Mouse (Mus musculus) C2C12 (cell line): ENCODE data around the gene Skiv2l. TPM values are rescaled to one million over a fixed set of nuclear protein-coding genes. Genes with fewer than 3 reads are reported as not detected.

ENCODE experiments used
- H3K27me3 ChIP-seq: one replicate; pipeline ENCODE4 v1.6.1; 2011; ENCODE audit not compliant: control insufficient read depth, insufficient read depth, insufficient read length
- H3K36me3 ChIP-seq: one replicate; pipeline ENCODE4 v1.6.1; 2011; ENCODE audit not compliant: control insufficient read depth, insufficient read depth
- H3K4me3 ChIP-seq: one replicate; pipeline ENCODE4 v1.5.1; 2011; ENCODE audit warnings: mild to moderate bottlenecking, control low read depth; ENCODE audit not compliant: poor library complexity, insufficient read depth, severe bottlenecking
- H3K79me2 ChIP-seq: one replicate; pipeline ENCODE4 v1.6.1; 2011; ENCODE audit not compliant: control insufficient read depth, insufficient read depth
- H3K79me3 ChIP-seq: one replicate; pipeline ENCODE4 v1.6.1; 2011; ENCODE audit warnings: low read depth, control low read depth
- H3ac ChIP-seq: one replicate; pipeline ENCODE3; 2011; ENCODE audit warnings: low read depth; ENCODE audit not compliant: control insufficient read depth, insufficient read length
- CEBPB ChIP-seq: IDR thresholded peaks from one replicate; pipeline ENCODE4 v1.6.1; 2011; ENCODE audit warnings: low read depth, mild to moderate bottlenecking, control low read depth, moderate library complexity
- CTCF ChIP-seq: IDR thresholded peaks from one replicate; pipeline ENCODE4 v1.5.1; 2011; ENCODE audit not compliant: control insufficient read depth, insufficient read depth, insufficient read length
- FOSL1 ChIP-seq: IDR thresholded peaks from one replicate; pipeline ENCODE4 v1.8.0; 2011; ENCODE audit warnings: mild to moderate bottlenecking, low read length; ENCODE audit not compliant: poor library complexity, insufficient read depth, severe bottlenecking
- MAX ChIP-seq: IDR thresholded peaks from one replicate; pipeline ENCODE4 v1.6.1; 2011; ENCODE audit warnings: mild to moderate bottlenecking, control low read depth
- MYOD1 ChIP-seq: IDR thresholded peaks from one replicate; pipeline ENCODE4 v1.6.1; 2011; ENCODE audit warnings: low read depth; ENCODE audit not compliant: control insufficient read depth, insufficient read length
- MYOG ChIP-seq: IDR thresholded peaks from one replicate; pipeline ENCODE4 v1.6.1; 2011; ENCODE audit not compliant: control insufficient read depth, insufficient read length; ENCODE audit errors: extremely low read depth
- USF1 ChIP-seq: IDR thresholded peaks from one replicate; pipeline ENCODE4 v1.6.1; 2011; ENCODE audit warnings: low read depth, mild to moderate bottlenecking, control low read depth, moderate library complexity
- microRNA-seq: library from miRNA; unstranded; fragments of <30 nt; microRNA quantifications from one replicate; pipeline ENCODE4, GENCODE M21; 2019; ENCODE audit warnings: borderline microRNAs expressed
- polyA plus RNA-seq: library from polyadenylated mRNA; unstranded; fragments of >200 nt; fragmentation: generic; extraction: Trizol; gene quantifications from one replicate; pipeline ENCODE4 v1.2.1, GENCODE M21; 2012; ENCODE audit warnings: missing spikeins

The Skiv2l gene
- polyA plus RNA-seq, 1 experiment = 28.1 TPM

GRCm38 (mm10) chr17:34795633-34796032, 54.4 kb downstream of the Skiv2l start:
- Histone ChIP-seq H3K4me3 (no peak overlapping the region), H3K27me3 (peaks cover 8% of the 10 kb centered on the region), H3K79me3 (no peaks in the 10 kb centered on the region), H3K79me2 (no peaks in the 10 kb centered on the region), H3K36me3 (no peaks in the 10 kb centered on the region), H3ac (no peak overlapping the region)
- TF ChIP-seq MYOD1 (no peak), MAX (no peak), CEBPB (no peak), USF1 (no peak), CTCF (no peak), MYOG (no peak), FOSL1 (no peak)

- H3ac ChIP-seq = no peak overlapping the region
- no peaks in the 10 kb centered on the region for H3K36me3 ChIP-seq
- TF ChIP-seq CEBPB = no peak
- no peak for TF ChIP-seq MAX
- TF ChIP-seq FOSL1 = no peak
- H3K4me3 ChIP-seq = no peak overlapping the region
- H3K27me3 ChIP-seq = peaks cover 7% of the 10 kb centered on the region
- no peaks in the 10 kb centered on the region for H3K79me2 ChIP-seq
- no peaks in the 10 kb centered on the region for H3K79me3 ChIP-seq
Measured at GRCm38 (mm10) chr17:34795016-34795415, 55.0 kb downstream of the Skiv2l start.

Small RNA genes within 50 kb of the gene (microRNA-seq; reads per million reads assigned to microRNA genes)
- gene Mir6970 (not detected), gene Mir6971 (1.5 reads per million, percentile 33 among the genes with 10 or more reads in this experiment), gene Mir6972 (not detected)

Other genes with a start within 250 kb of the Skiv2l start
- gene Rnf5, start 246.5 kb downstream of the Skiv2l start, polyA plus RNA-seq = 37.1 TPM
- gene Agpat1, start 245.9 kb downstream of the Skiv2l start, polyA plus RNA-seq = 73.9 TPM
- gene Egfl8, start 234.2 kb downstream of the Skiv2l start, polyA plus RNA-seq = 0.22 TPM
- 12.7 TPM for gene Ppt2, start 221.7 kb downstream of the Skiv2l start, polyA plus RNA-seq
- gene Prrt1, start 220.7 kb downstream of the Skiv2l start, polyA plus RNA-seq = not detected
- 9.9 TPM for gene Fkbpl, start 205.4 kb downstream of the Skiv2l start, polyA plus RNA-seq
- gene Atf6b, start 203.1 kb downstream of the Skiv2l start, polyA plus RNA-seq = 38.3 TPM
- 0.02 TPM for gene Tnxb, start 179.7 kb downstream of the Skiv2l start, polyA plus RNA-seq
- not detected for gene C4b, start 106.3 kb downstream of the Skiv2l start, polyA plus RNA-seq
- not detected for gene Cyp21a1, start 45.6 kb downstream of the Skiv2l start, polyA plus RNA-seq
- gene Stk19, start 13.3 kb downstream of the Skiv2l start, polyA plus RNA-seq = 35.9 TPM
- 27.2 TPM for gene Dxo, start 13.2 kb downstream of the Skiv2l start, polyA plus RNA-seq
- gene Nelfe, start 181 bp upstream of the Skiv2l start, polyA plus RNA-seq = 75.1 TPM
- 0.28 TPM for gene Cfb, start 12.3 kb upstream of the Skiv2l start, polyA plus RNA-seq
- 15.2 TPM for gene Zbtb12, start 29.3 kb upstream of the Skiv2l start, polyA plus RNA-seq
- not detected for gene Gm20547, start 31.8 kb upstream of the Skiv2l start, polyA plus RNA-seq
- gene C2, start 48.1 kb upstream of the Skiv2l start, polyA plus RNA-seq = 0.32 TPM
- 106 TPM for gene Ehmt2, start 48.3 kb upstream of the Skiv2l start, polyA plus RNA-seq
- gene Slc44a4, start 64.3 kb upstream of the Skiv2l start, polyA plus RNA-seq = 0.06 TPM
- 11.7 TPM for gene Neu1, start 81.0 kb upstream of the Skiv2l start, polyA plus RNA-seq
- gene Hspa1b, start 109.0 kb upstream of the Skiv2l start, polyA plus RNA-seq = 22.6 TPM
- not detected for gene Gm20481, start 119.7 kb upstream of the Skiv2l start, polyA plus RNA-seq
- gene Hspa1a, start 121.9 kb upstream of the Skiv2l start, polyA plus RNA-seq = 1.8 TPM
- gene Hspa1l, start 122.5 kb upstream of the Skiv2l start, polyA plus RNA-seq = 0.99 TPM
- gene Lsm2, start 131.7 kb upstream of the Skiv2l start, polyA plus RNA-seq = 133 TPM
- 214 TPM for gene Vars, start 150.8 kb upstream of the Skiv2l start, polyA plus RNA-seq
- 0.07 TPM for gene Vwa7, start 166.4 kb upstream of the Skiv2l start, polyA plus RNA-seq
- gene Sapcd1, start 177.8 kb upstream of the Skiv2l start, polyA plus RNA-seq = 0.23 TPM
- gene Msh5, start 196.5 kb upstream of the Skiv2l start, polyA plus RNA-seq = 0.76 TPM
- 509 TPM for gene Clic1, start 199.8 kb upstream of the Skiv2l start, polyA plus RNA-seq
- 129 TPM for gene Ddah2, start 208.8 kb upstream of the Skiv2l start, polyA plus RNA-seq
- 0.12 TPM for gene Ly6g6c, start 215.2 kb upstream of the Skiv2l start, polyA plus RNA-seq
- 0.04 TPM for gene Mpig6b, start 216.0 kb upstream of the Skiv2l start, polyA plus RNA-seq
- not detected for gene Ly6g6e, start 226.7 kb upstream of the Skiv2l start, polyA plus RNA-seq
- not detected for gene Ly6g6d, start 227.9 kb upstream of the Skiv2l start, polyA plus RNA-seq
- gene Ly6g6f, start 235.4 kb upstream of the Skiv2l start, polyA plus RNA-seq = not detected
- 54.0 TPM for gene Abhd16a, start 239.1 kb upstream of the Skiv2l start, polyA plus RNA-seq